Mouse (Mus musculus) hindbrain, embryonic 12.5 days (tissue): ENCODE results near the gene Men1. TPM values are rescaled to one million over a fixed set of nuclear protein-coding genes. Genes with fewer than 3 reads are reported as not detected.
"Not testable (repeated sequence)": the region's sequence is repeated elsewhere in the genome, so short reads cannot be mapped to it uniquely, and the experiment has no call there.

Experiments used
- ATAC-seq: fragments of 200-750 bp; cut with Nextera tagmentation; 2 replicates; pipeline ENCODE4 v1.8.0; 2017; ENCODE audit warnings: moderate TSS enrichment; ENCODE audit not compliant: low FRiP score
- H3K27ac ChIP-seq: fragments of 300-500 bp; sonication (generic); 2 replicates; pipeline ENCODE4 v1.5.1; 2016; ENCODE audit warnings: mild to moderate bottlenecking
- H3K27me3 ChIP-seq: fragments of 300-500 bp; sonication (generic); 2 replicates; pipeline ENCODE4 v1.6.1; 2016; ENCODE audit warnings: mild to moderate bottlenecking
- H3K36me3 ChIP-seq: fragments of 300-500 bp; sonication (generic); 2 replicates; pipeline ENCODE4 v1.6.1; 2016; ENCODE audit warnings: mild to moderate bottlenecking
- H3K4me1 ChIP-seq: fragments of 300-500 bp; sonication (generic); 2 replicates; pipeline ENCODE4 v1.6.1; 2016
- H3K4me2 ChIP-seq: fragments of 300-500 bp; sonication (generic); replicated peaks from 2 replicates; pipeline ENCODE4 v1.6.1; 2016; ENCODE audit warnings: mild to moderate bottlenecking
- H3K4me3 ChIP-seq: fragments of 300-500 bp; sonication (generic); 2 replicates; pipeline ENCODE4 v1.5.1; 2016; ENCODE audit warnings: mild to moderate bottlenecking
- H3K9ac ChIP-seq: fragments of 300-500 bp; sonication (generic); 2 replicates; pipeline ENCODE4 v1.6.1; 2016; ENCODE audit warnings: mild to moderate bottlenecking, moderate library complexity
- H3K9me3 ChIP-seq: fragments of 300-500 bp; sonication (generic); replicated peaks from 2 replicates; pipeline ENCODE4 v1.6.1; 2016; ENCODE audit warnings: mild to moderate bottlenecking
- WGBS: fragments of 180-500 bp; shearing (Covaris S2); methylation state at CpG from one replicate; pipeline ENCODE4 v1.1.7; 2016; 5-methylcytosine and 5-hydroxymethylcytosine counted together
- polyA plus RNA-seq: library from polyadenylated mRNA; unstranded; fragments of >200 nt; fragmentation: Nextera tagmentation; extraction: Ambion mirVana; gene quantifications from 2 replicates; pipeline ENCODE4 v1.2.1, GENCODE M21; 2016

Gene Men1
- polyA plus RNA-seq, 1 experiment from 2014 or later: 95.8 TPM

- Histone ChIP-seq H3K36me3 (peaks cover 6% of the 10 kb centered on the region; the same call in 1 of the 2 replicates), H3K4me3 (peak overlapping the region; percentile 65), H3K4me1 (peaks cover 16% of the 10 kb centered on the region), H3K9me3 (no peaks in the 10 kb centered on the region), H3K4me2 (peak overlapping the region; percentile 73), H3K27ac (no peak overlapping the region), H3K27me3 (no peaks in the 10 kb centered on the region), H3K9ac (peak overlapping the region; percentile 73)
- under 1% methylated on average over 15 of the region's 34 CpGs for WGBS
- ATAC-seq: peak; percentile 49
Observed at GRCm38 (mm10) chr19:6306586-6306985, 28.2 kb upstream of the Men1 start.

- Histone ChIP-seq H3K4me3 (no peak overlapping the region), H3K4me2 (no peak overlapping the region), H3K9ac (no peak overlapping the region), H3K36me3 (peaks cover 6% of the 10 kb centered on the region; the same call in 1 of the 2 replicates), H3K9me3 (no peaks in the 10 kb centered on the region), H3K4me1 (peaks cover 16% of the 10 kb centered on the region), H3K27ac (no peak overlapping the region), H3K27me3 (no peaks in the 10 kb centered on the region)
- 86% methylated on average over 9 of the region's 9 CpGs for WGBS
- ATAC-seq: no peak
Observed at GRCm38 (mm10) chr19:6307733-6308531, 26.8 kb upstream of the Men1 start.

GRCm38 (mm10) chr19:6310181-6310580 is 24.6 kb upstream of the Men1 start:
- Histone ChIP-seq H3K27ac (no peak overlapping the region), H3K27me3 (no peaks in the 10 kb centered on the region), H3K9me3 (no peaks in the 10 kb centered on the region), H3K9ac (no peak overlapping the region), H3K4me1 (peaks cover 14% of the 10 kb centered on the region), H3K36me3 (peaks cover 18% of the 10 kb centered on the region; the same call in 1 of the 2 replicates), H3K4me3 (no peak overlapping the region), H3K4me2 (no peak overlapping the region)
- ATAC-seq: no peak
- WGBS: 90% methylated on average over 5 of the region's 5 CpGs

GRCm38 (mm10) chr19:6311783-6312182 is 23.0 kb upstream of the Men1 start:
- not testable (repeated sequence) for H3K9ac ChIP-seq, H3K27ac ChIP-seq, H3K27me3 ChIP-seq, ATAC-seq, H3K4me1 ChIP-seq, H3K9me3 ChIP-seq, H3K4me2 ChIP-seq, H3K4me3 ChIP-seq
- 93% methylated on average over 3 of the region's 3 CpGs for WGBS
- peaks cover 31% of the 10 kb centered on the region; the same call in 1 of the 2 replicates for H3K36me3 ChIP-seq

- peaks cover 41% of the 10 kb centered on the region for H3K36me3 ChIP-seq
- H3K4me1 ChIP-seq: no peaks in the 10 kb centered on the region
- no peaks in the 10 kb centered on the region for H3K9me3 ChIP-seq
- no peak overlapping the region for H3K27ac ChIP-seq
- no peak overlapping the region for H3K4me3 ChIP-seq
- H3K27me3 ChIP-seq: no peaks in the 10 kb centered on the region
- no peak overlapping the region for H3K4me2 ChIP-seq
- ATAC-seq: no peak
- no peak overlapping the region for H3K9ac ChIP-seq
- WGBS: 90% methylated on average over 8 of the region's 8 CpGs
Observed at GRCm38 (mm10) chr19:6313796-6314195, 21.0 kb upstream of the Men1 start.

- no peak for ATAC-seq
- H3K9me3 ChIP-seq: no peaks in the 10 kb centered on the region
- no peak overlapping the region for H3K27ac ChIP-seq
- peaks cover 41% of the 10 kb centered on the region for H3K36me3 ChIP-seq
- no peaks in the 10 kb centered on the region for H3K27me3 ChIP-seq
- WGBS: 86% methylated on average over 8 of the region's 8 CpGs
- H3K4me3 ChIP-seq: no peak overlapping the region
- no peak overlapping the region for H3K4me2 ChIP-seq
- no peak overlapping the region for H3K9ac ChIP-seq
- H3K4me1 ChIP-seq: no peaks in the 10 kb centered on the region
Observed at GRCm38 (mm10) chr19:6314513-6314912, 20.3 kb upstream of the Men1 start.

GRCm38 (mm10) chr19:6315573-6315972 is 19.2 kb upstream of the Men1 start:
- Histone ChIP-seq H3K9me3 (no peaks in the 10 kb centered on the region), H3K4me2 (no peak overlapping the region), H3K27me3 (no peaks in the 10 kb centered on the region), H3K4me1 (no peaks in the 10 kb centered on the region), H3K4me3 (no peak overlapping the region), H3K36me3 (peaks cover 46% of the 10 kb centered on the region), H3K27ac (no peak overlapping the region), H3K9ac (no peak overlapping the region)
- ATAC-seq: no peak
- WGBS: 68% methylated on average over 14 of the region's 14 CpGs

GRCm38 (mm10) chr19:6318145-6318544 is 16.6 kb upstream of the Men1 start:
- Histone ChIP-seq H3K27me3 (no peaks in the 10 kb centered on the region), H3K36me3 (peaks cover 41% of the 10 kb centered on the region), H3K4me2 (no peak overlapping the region), H3K27ac (no peak overlapping the region), H3K4me3 (no peak overlapping the region), H3K9me3 (no peaks in the 10 kb centered on the region), H3K4me1 (no peaks in the 10 kb centered on the region), H3K9ac (no peak overlapping the region)
- WGBS: 94% methylated on average over 12 of the region's 12 CpGs
- no peak for ATAC-seq

- no peak for ATAC-seq
- peaks cover 25% of the 10 kb centered on the region for H3K36me3 ChIP-seq
Observed at GRCm38 (mm10) chr19:6321358-6321757, 13.4 kb upstream of the Men1 start.

GRCm38 (mm10) chr19:6321786-6322621 is 12.8 kb upstream of the Men1 start:
- H3K36me3 ChIP-seq: peaks cover 20% of the 10 kb centered on the region
- H3K4me3 ChIP-seq: no peak overlapping the region
- no peak overlapping the region for H3K9ac ChIP-seq
- 86% methylated on average over 33 of the region's 33 CpGs for WGBS
- no peaks in the 10 kb centered on the region for H3K4me1 ChIP-seq
- ATAC-seq: no peak
- no peak overlapping the region for H3K27ac ChIP-seq
- H3K9me3 ChIP-seq: no peaks in the 10 kb centered on the region
- no peak overlapping the region for H3K4me2 ChIP-seq
- no peaks in the 10 kb centered on the region for H3K27me3 ChIP-seq

More at GRCm38 (mm10) chr19:6321358-6321757, 13.4 kb upstream of the Men1 start:
- Histone ChIP-seq H3K4me3 (no peak overlapping the region), H3K27ac (no peak overlapping the region), H3K9ac (no peak overlapping the region), H3K27me3 (no peaks in the 10 kb centered on the region), H3K4me2 (no peak overlapping the region), H3K4me1 (no peaks in the 10 kb centered on the region), H3K9me3 (no peaks in the 10 kb centered on the region)
- WGBS: 89% methylated on average over 8 of the region's 8 CpGs

GRCm38 (mm10) chr19:6324751-6325150 is 10.0 kb upstream of the Men1 start:
- no peaks in the 10 kb centered on the region for H3K9me3 ChIP-seq
- 79% methylated on average over 9 of the region's 9 CpGs for WGBS

GRCm38 (mm10) chr19:6331178-6331577 is 3.6 kb upstream of the Men1 start:
- Histone ChIP-seq H3K27ac (no peak overlapping the region), H3K4me2 (no peak overlapping the region), H3K27me3 (no peaks in the 10 kb centered on the region), H3K4me1 (peaks cover 14% of the 10 kb centered on the region), H3K9ac (no peak overlapping the region), H3K36me3 (no peaks in the 10 kb centered on the region), H3K9me3 (no peaks in the 10 kb centered on the region), H3K4me3 (no peak overlapping the region)
- ATAC-seq: no peak
- 73% methylated on average over 5 of the region's 5 CpGs for WGBS

More at GRCm38 (mm10) chr19:6324751-6325150, 10.0 kb upstream of the Men1 start:
- Histone ChIP-seq H3K27ac (no peak overlapping the region), H3K36me3 (peaks cover 11% of the 10 kb centered on the region; the same call in 1 of the 2 replicates), H3K9ac (no peak overlapping the region), H3K4me3 (no peak overlapping the region), H3K4me1 (no peaks in the 10 kb centered on the region), H3K4me2 (no peak overlapping the region), H3K27me3 (no peaks in the 10 kb centered on the region)
- no peak for ATAC-seq
